Mouse (Mus musculus) embryonic fibroblast, embryonic 13.5 days (primary cell): Measurements from ENCODE around the gene Acacb. TPM values are rescaled to one million over a fixed set of nuclear protein-coding genes. Genes with fewer than 3 reads are reported as not detected.
A peak's percentile ranks its signal among the peaks of the same experiment; 100 is the strongest.

ENCODE experiments used
- H3K27ac ChIP-seq: 2 replicates; pipeline ENCODE4 v1.5.1; 2012; ENCODE audit warnings: low read length, control low read depth, inconsistent platforms; ENCODE audit not compliant: insufficient read depth
- H3K4me1 ChIP-seq: 2 replicates; pipeline ENCODE4 v1.6.1; 2011; ENCODE audit warnings: low read length; ENCODE audit not compliant: control insufficient read depth, insufficient read depth
- H3K4me3 ChIP-seq: 2 replicates; pipeline ENCODE4 v1.5.1; 2011; ENCODE audit warnings: mild to moderate bottlenecking, control low read depth, low read length; ENCODE audit not compliant: insufficient read depth
- CTCF ChIP-seq: IDR thresholded peaks from 2 replicates; pipeline ENCODE4 v1.5.1; 2011; ENCODE audit warnings: mild to moderate bottlenecking, control low read depth, low read length, moderate library complexity, borderline replicate concordance; ENCODE audit not compliant: insufficient read depth
- POLR2A ChIP-seq: IDR thresholded peaks from 2 replicates; pipeline ENCODE4 v1.6.1; 2011; ENCODE audit warnings: low read depth, mild to moderate bottlenecking, control low read depth, low read length, moderate library complexity
- polyA plus RNA-seq: library from polyadenylated mRNA; stranded (reverse); fragments of >200 nt; gene quantifications from 2 replicates; pipeline ENCODE4 v1.2.4, GENCODE M21; 2011; ENCODE audit warnings: low read depth; ENCODE audit not compliant: missing spikeins, insufficient read length

Acacb gene
- polyA plus RNA-seq, 1 experiment: 1.6 TPM

DNA sequence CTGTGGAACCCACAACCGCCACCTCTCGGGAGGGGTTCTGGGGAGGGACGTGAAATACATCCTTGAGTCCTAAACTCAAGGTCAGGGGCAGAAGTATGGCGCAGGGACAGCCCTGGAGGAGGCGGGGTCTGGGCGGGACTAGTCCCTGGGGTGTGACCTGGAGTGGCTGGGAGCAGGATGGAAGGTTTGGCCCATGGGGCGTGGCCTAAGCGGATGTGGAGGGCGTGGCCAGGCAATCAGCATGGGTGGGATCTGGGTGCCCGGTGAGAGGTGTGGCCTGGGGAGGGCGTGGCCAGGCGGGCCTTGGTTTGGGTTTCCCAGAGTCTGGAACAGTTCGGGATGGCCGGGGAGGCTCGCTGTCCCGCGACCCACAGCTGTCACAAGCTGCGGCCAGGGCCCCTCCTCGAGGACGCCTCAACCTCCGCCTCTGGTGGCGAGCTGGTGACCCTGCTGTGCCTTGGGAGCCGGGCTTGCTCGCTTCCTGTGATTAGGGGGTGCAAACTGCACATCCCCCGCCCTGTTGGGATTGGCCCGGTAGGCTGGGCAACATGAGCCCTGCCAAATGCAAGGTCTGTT, 29.3 kb downstream of the Acacb start:
- H3K27ac ChIP-seq: no peak overlapping the region; the same call in 1 of the 2 replicates

GRCm38 (mm10) chr5:114176548-114177400, 30.4 kb downstream of the Acacb start:
- H3K4me3 ChIP-seq: peak overlapping the region; percentile 56; the same call in 1 of the 2 replicates
- H3K4me1 ChIP-seq: no peaks in the 10 kb centered on the region
- H3K27ac ChIP-seq: no peak overlapping the region
- TF ChIP-seq CTCF: no peak
- TF ChIP-seq POLR2A: no peak

More for the DNA sequence above, 29.3 kb downstream of the Acacb start:
- Histone ChIP-seq H3K4me1 (no peaks in the 10 kb centered on the region), H3K4me3 (peak overlapping the region; percentile 56)
- TF ChIP-seq POLR2A: peak; percentile 86
- TF ChIP-seq CTCF: no peak

DNA sequence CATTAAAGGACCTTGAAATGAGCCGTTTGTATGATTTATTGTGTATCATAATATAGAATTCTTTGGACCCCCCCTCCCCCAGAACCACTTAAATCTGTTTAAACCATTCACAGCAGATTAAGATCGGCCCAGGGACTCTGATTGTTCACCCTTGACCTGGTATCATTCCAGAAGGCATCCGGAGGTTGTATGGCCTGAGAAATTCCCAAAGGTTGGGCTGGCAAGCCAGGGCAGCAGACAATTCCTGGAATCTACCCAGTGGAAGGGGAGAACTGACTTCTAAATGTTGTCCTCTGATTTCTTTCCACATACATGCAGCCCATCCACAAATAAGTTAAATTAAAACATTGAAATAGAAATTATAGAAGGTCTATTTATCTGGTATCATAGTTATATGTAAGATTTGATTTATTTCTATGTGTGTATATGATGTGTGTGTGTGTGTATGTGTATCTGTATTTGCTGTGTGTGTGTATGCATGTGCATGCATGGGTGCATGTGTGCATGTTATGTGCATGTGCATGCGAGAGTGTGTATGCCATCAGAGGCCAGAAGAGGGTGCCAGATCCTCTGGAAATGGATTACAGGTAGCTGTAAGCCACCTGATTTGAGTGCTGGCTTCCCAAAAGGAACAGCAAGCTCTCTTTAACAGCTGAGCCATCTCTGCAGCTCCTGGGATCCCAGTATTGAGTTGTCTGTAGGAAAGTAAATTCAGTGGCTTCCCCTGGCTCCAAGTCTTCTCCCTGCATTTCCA, 31.8 kb downstream of the Acacb start:
- Histone ChIP-seq H3K4me1 (no peaks in the 10 kb centered on the region), H3K27ac (no peak overlapping the region), H3K4me3 (no peak overlapping the region)
- no peak for TF ChIP-seq POLR2A
- no peak for TF ChIP-seq CTCF

DNA sequence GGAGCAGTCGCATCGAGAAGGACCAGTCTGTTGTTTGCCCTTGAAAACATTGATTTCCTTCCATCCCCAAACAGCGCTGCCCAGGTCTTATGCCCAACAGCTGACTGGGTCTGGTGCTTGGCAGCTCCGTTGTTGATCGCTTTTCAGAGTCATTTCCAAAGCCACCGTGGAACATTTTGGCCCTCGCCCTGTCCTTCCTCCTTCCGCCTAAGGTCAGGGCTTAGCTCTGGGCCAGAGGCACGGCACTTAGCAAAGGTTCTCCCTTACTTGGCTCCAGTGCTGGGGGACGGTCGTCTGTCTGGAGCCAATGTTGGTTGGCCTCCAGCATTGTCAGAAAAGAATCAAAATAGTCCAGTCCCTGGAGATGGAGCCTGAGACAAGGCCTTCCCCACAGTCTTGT, 33.2 kb downstream of the Acacb start:
- H3K27ac ChIP-seq: no peak overlapping the region
- TF ChIP-seq CTCF: no peak
- TF ChIP-seq POLR2A: no peak
- H3K4me1 ChIP-seq: no peaks in the 10 kb centered on the region
- H3K4me3 ChIP-seq: no peak overlapping the region

DNA sequence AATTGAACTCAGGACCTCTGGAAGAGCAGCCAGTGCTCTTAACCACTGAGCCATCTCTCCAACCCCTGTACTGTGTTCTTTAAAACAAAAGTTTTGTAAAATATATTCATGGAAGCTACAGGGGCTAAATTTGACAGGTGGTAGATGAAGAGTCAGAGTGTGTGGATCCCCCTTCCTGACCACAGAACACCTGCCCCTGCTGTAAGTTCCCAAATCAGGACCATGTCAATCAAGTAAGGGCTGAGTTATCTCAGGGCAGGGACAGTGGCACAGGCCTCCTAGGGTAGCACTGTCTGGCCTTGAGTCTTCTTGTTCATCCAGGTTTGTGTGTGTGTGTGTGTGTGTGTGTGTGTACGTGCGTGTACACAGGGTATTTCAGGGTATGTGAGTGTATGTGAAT, 37.2 kb downstream of the Acacb start:
- Histone ChIP-seq H3K27ac (no peak overlapping the region), H3K4me3 (no peak overlapping the region), H3K4me1 (no peaks in the 10 kb centered on the region)
- TF ChIP-seq CTCF (no peak), POLR2A (no peak)

GRCm38 (mm10) chr5:114187108-114187507, 40.8 kb downstream of the Acacb start:
- TF ChIP-seq POLR2A (no peak), CTCF (no peak)
- Histone ChIP-seq H3K4me3 (no peak overlapping the region), H3K27ac (no peak overlapping the region), H3K4me1 (0 out of 2 replicates have a peak, but pooled peaks cover 3% of the 10 kb centered on the region)

DNA sequence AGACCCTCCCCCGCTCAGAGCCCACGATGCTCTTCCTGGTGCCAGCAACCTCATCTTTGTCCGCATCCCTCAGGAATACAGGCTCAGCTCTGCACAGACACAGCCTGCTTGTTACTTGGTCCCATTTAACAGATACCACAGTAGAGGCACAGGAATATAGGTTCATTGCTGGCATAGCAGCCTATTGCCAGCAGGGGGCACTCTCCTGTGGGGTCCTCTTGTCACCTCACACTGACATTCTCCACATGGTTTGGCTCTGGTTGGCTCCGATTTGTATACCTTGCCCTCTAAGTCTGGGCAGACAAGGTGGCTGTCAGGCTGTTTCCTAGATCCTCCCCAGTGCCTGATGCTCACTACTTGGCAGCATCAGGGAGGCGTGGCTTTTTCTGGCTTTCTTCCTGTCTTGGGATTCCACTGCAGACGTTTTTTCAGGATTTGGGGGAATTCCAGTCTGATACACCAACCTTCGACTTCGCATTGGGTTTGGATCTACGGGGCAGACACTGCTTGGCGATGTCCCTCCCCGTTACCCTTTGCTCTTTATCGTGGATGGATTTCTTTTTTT, 42.6 kb downstream of the Acacb start:
- H3K27ac ChIP-seq: no peak overlapping the region
- TF ChIP-seq POLR2A (no peak), CTCF (no peak)
- H3K4me3 ChIP-seq: no peak overlapping the region
- 0 out of 2 replicates have a peak, but pooled peaks cover 3% of the 10 kb centered on the region for H3K4me1 ChIP-seq

- Histone ChIP-seq H3K4me3 (no peak overlapping the region), H3K27ac (no peak overlapping the region), H3K4me1 (0 out of 2 replicates have a peak, but pooled peaks cover 3% of the 10 kb centered on the region)
- TF ChIP-seq CTCF: no peak
- TF ChIP-seq POLR2A: no peak
Measured at GRCm38 (mm10) chr5:114194161-114194560, 47.8 kb downstream of the Acacb start.

- Histone ChIP-seq H3K27ac (no peak overlapping the region), H3K4me1 (no peaks in the 10 kb centered on the region), H3K4me3 (no peak overlapping the region)
- TF ChIP-seq CTCF: no peak
- no peak for TF ChIP-seq POLR2A
Measured at GRCm38 (mm10) chr5:114199116-114199777, 52.9 kb downstream of the Acacb start.

DNA sequence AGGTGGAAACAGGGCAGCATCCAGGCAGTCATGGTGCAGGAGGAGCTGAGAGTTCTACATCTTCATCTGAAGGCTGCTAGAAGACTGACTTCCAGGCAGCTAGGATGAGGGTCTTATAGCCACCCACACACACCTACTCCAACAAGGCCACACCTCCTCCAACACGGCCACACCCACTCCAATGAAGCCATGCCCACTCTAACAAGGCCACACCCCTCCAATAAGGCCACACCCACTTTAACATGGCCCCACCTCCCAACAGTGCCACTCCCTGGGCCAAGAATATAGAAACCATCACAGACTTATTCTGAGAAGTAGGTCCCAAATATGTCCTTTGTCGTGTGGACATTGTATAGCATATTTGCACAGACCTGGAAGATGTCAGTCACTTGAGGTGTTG, 59.8 kb downstream of the Acacb start:
- Histone ChIP-seq H3K4me3 (no peak overlapping the region), H3K27ac (no peak overlapping the region), H3K4me1 (no peaks in the 10 kb centered on the region)
- no peak for TF ChIP-seq POLR2A
- TF ChIP-seq CTCF: no peak
